Mouse (Mus musculus): ENCODE measurements around the gene Sept8. TPM values are rescaled to one million over a fixed set of nuclear protein-coding genes. Genes with fewer than 3 reads are reported as not detected.
"Not testable (repeated sequence)": the region's sequence is repeated elsewhere in the genome, so short reads cannot be mapped to it uniquely, and the experiment has no call there.

Sept8 gene
- polyA plus RNA-seq, 1 experiment from 2014 or later, result 24.4 TPM

- no peaks in the 10 kb centered on the region for H3K4me1 ChIP-seq (replicated peaks; ENCODE audit: control insufficient read depth, insufficient read depth, low read length)
- WGBS, result 83% methylated on average over 7 of the region's 7 CpGs
- H3K9ac ChIP-seq (ENCODE audit: low read length), result no peak overlapping the region
- H3K4me3 ChIP-seq (ENCODE audit: low read depth, low read length), result no peak overlapping the region
- H3K27ac ChIP-seq (ENCODE audit: low read depth, low read length), result no peak overlapping the region
- no peak for ATAC-seq (replicated peaks; ENCODE audit: low FRiP score)
- no peaks in the 10 kb centered on the region for H3K9me3 ChIP-seq (ENCODE audit: control insufficient read depth, low read length)
- no peaks in the 10 kb centered on the region for H3K36me3 ChIP-seq (ENCODE audit: control insufficient read depth, insufficient read depth, low read length)
- no peaks in the 10 kb centered on the region for H3K27me3 ChIP-seq (ENCODE audit: control insufficient read depth, insufficient read depth, low read length)
- DNase-seq (ENCODE audit: low spot score), result no peak
- no peak overlapping the region for H3K4me2 ChIP-seq (ENCODE audit: low read depth, low read length, severe bottlenecking)
Observed at GRCm38 (mm10) chr11:53543021-53543420, 24.0 kb downstream of the Sept8 start.

GRCm38 (mm10) chr11:53546271-53546670 lies 27.2 kb downstream of the Sept8 start:
- H3K27ac ChIP-seq (ENCODE audit: low read depth, low read length), result no peak overlapping the region
- DNase-seq (ENCODE audit: low spot score), result no peak
- no peak overlapping the region for H3K4me3 ChIP-seq (ENCODE audit: low read depth, low read length)
- H3K4me1 ChIP-seq (replicated peaks; ENCODE audit: control insufficient read depth, insufficient read depth, low read length), result no peaks in the 10 kb centered on the region
- no peak overlapping the region for H3K9ac ChIP-seq (ENCODE audit: low read length)
- H3K4me2 ChIP-seq (ENCODE audit: low read depth, low read length, severe bottlenecking), result no peak overlapping the region
- WGBS, result 71% methylated on average over 6 of the region's 6 CpGs
- no peaks in the 10 kb centered on the region for H3K36me3 ChIP-seq (ENCODE audit: control insufficient read depth, insufficient read depth, low read length)
- no peaks in the 10 kb centered on the region for H3K9me3 ChIP-seq (ENCODE audit: control insufficient read depth, low read length)
- no peak for ATAC-seq (replicated peaks; ENCODE audit: low FRiP score)
- no peaks in the 10 kb centered on the region for H3K27me3 ChIP-seq (ENCODE audit: control insufficient read depth, insufficient read depth, low read length)

GRCm38 (mm10) chr11:53547566-53547965 lies 28.5 kb downstream of the Sept8 start:
- no peak for ATAC-seq (replicated peaks; ENCODE audit: low FRiP score)
- Histone ChIP-seq H3K9me3 (ENCODE audit: control insufficient read depth, low read length) (no peaks in the 10 kb centered on the region), H3K4me3 (ENCODE audit: low read depth, low read length) (no peak overlapping the region), H3K4me2 (ENCODE audit: low read depth, low read length, severe bottlenecking) (no peak overlapping the region), H3K4me1 (replicated peaks; ENCODE audit: control insufficient read depth, insufficient read depth, low read length) (no peaks in the 10 kb centered on the region), H3K27me3 (ENCODE audit: control insufficient read depth, insufficient read depth, low read length) (no peaks in the 10 kb centered on the region), H3K9ac (ENCODE audit: low read length) (no peak overlapping the region), H3K36me3 (ENCODE audit: control insufficient read depth, insufficient read depth, low read length) (no peaks in the 10 kb centered on the region), H3K27ac (ENCODE audit: low read depth, low read length) (no peak overlapping the region)
- no peak for DNase-seq (ENCODE audit: low spot score)
- 93% methylated on average over 6 of the region's 6 CpGs for WGBS

GRCm38 (mm10) chr11:53548036-53548605 lies 29.1 kb downstream of the Sept8 start:
- WGBS, result 94% methylated on average over 19 of the region's 19 CpGs
- Histone ChIP-seq H3K36me3 (ENCODE audit: control insufficient read depth, insufficient read depth, low read length) (no peaks in the 10 kb centered on the region), H3K9ac (ENCODE audit: low read length) (no peak overlapping the region), H3K4me3 (ENCODE audit: low read depth, low read length) (no peak overlapping the region), H3K4me2 (ENCODE audit: low read depth, low read length, severe bottlenecking) (no peak overlapping the region), H3K9me3 (ENCODE audit: control insufficient read depth, low read length) (no peaks in the 10 kb centered on the region), H3K4me1 (replicated peaks; ENCODE audit: control insufficient read depth, insufficient read depth, low read length) (no peaks in the 10 kb centered on the region), H3K27me3 (ENCODE audit: control insufficient read depth, insufficient read depth, low read length) (no peaks in the 10 kb centered on the region), H3K27ac (ENCODE audit: low read depth, low read length) (no peak overlapping the region)
- ATAC-seq (replicated peaks; ENCODE audit: low FRiP score) (no peak), DNase-seq (ENCODE audit: low spot score) (no peak)

- Histone ChIP-seq H3K36me3 (ENCODE audit: control insufficient read depth, insufficient read depth, low read length) (no peaks in the 10 kb centered on the region), H3K9ac (ENCODE audit: low read length) (no peak overlapping the region), H3K4me3 (ENCODE audit: low read depth, low read length) (no peak overlapping the region), H3K27me3 (ENCODE audit: control insufficient read depth, insufficient read depth, low read length) (no peaks in the 10 kb centered on the region), H3K4me1 (replicated peaks; ENCODE audit: control insufficient read depth, insufficient read depth, low read length) (no peaks in the 10 kb centered on the region), H3K9me3 (ENCODE audit: control insufficient read depth, low read length) (no peaks in the 10 kb centered on the region), H3K4me2 (ENCODE audit: low read depth, low read length, severe bottlenecking) (no peak overlapping the region), H3K27ac (ENCODE audit: low read depth, low read length) (no peak overlapping the region)
- DNase-seq (ENCODE audit: low spot score) (no peak), ATAC-seq (replicated peaks; ENCODE audit: low FRiP score) (no peak)
- WGBS, result 87% methylated on average over 1 of the region's 1 CpGs
Observed at GRCm38 (mm10) chr11:53550714-53551113, 31.7 kb downstream of the Sept8 start.

- H3K4me1 ChIP-seq (replicated peaks; ENCODE audit: control insufficient read depth, insufficient read depth, low read length), result no peaks in the 10 kb centered on the region
- no peak for ATAC-seq (replicated peaks; ENCODE audit: low FRiP score)
- no peak for DNase-seq (ENCODE audit: low spot score)
- H3K9ac ChIP-seq (ENCODE audit: low read length), result no peak overlapping the region
- no peak overlapping the region for H3K27ac ChIP-seq (ENCODE audit: low read depth, low read length)
- no peaks in the 10 kb centered on the region for H3K27me3 ChIP-seq (ENCODE audit: control insufficient read depth, insufficient read depth, low read length)
- H3K9me3 ChIP-seq (ENCODE audit: control insufficient read depth, low read length), result no peaks in the 10 kb centered on the region
- H3K36me3 ChIP-seq (ENCODE audit: control insufficient read depth, insufficient read depth, low read length), result no peaks in the 10 kb centered on the region
- WGBS, result 80% methylated on average over 12 of the region's 12 CpGs
- no peak overlapping the region for H3K4me2 ChIP-seq (ENCODE audit: low read depth, low read length, severe bottlenecking)
- no peak overlapping the region for H3K4me3 ChIP-seq (ENCODE audit: low read depth, low read length)
Observed at GRCm38 (mm10) chr11:53551754-53552153, 32.7 kb downstream of the Sept8 start.

GRCm38 (mm10) chr11:53556529-53556928 lies 37.5 kb downstream of the Sept8 start:
- not testable (repeated sequence) for ATAC-seq (replicated peaks; ENCODE audit: low FRiP score); DNase-seq (ENCODE audit: low spot score); H3K4me2 ChIP-seq (ENCODE audit: low read depth, low read length, severe bottlenecking); H3K9ac ChIP-seq (ENCODE audit: low read length); H3K4me1 ChIP-seq (replicated peaks; ENCODE audit: control insufficient read depth, insufficient read depth, low read length); H3K9me3 ChIP-seq (ENCODE audit: control insufficient read depth, low read length); H3K36me3 ChIP-seq (ENCODE audit: control insufficient read depth, insufficient read depth, low read length); H3K27me3 ChIP-seq (ENCODE audit: control insufficient read depth, insufficient read depth, low read length); H3K27ac ChIP-seq (ENCODE audit: low read depth, low read length); H3K4me3 ChIP-seq (ENCODE audit: low read depth, low read length)
- WGBS, result 95% methylated on average over 9 of the region's 20 CpGs

- 94% methylated on average over 1 of the region's 3 CpGs for WGBS
- not testable (repeated sequence) for H3K27me3 ChIP-seq (ENCODE audit: control insufficient read depth, insufficient read depth, low read length); H3K4me2 ChIP-seq (ENCODE audit: low read depth, low read length, severe bottlenecking); H3K4me3 ChIP-seq (ENCODE audit: low read depth, low read length); H3K36me3 ChIP-seq (ENCODE audit: control insufficient read depth, insufficient read depth, low read length); ATAC-seq (replicated peaks; ENCODE audit: low FRiP score); H3K27ac ChIP-seq (ENCODE audit: low read depth, low read length); H3K9ac ChIP-seq (ENCODE audit: low read length); H3K4me1 ChIP-seq (replicated peaks; ENCODE audit: control insufficient read depth, insufficient read depth, low read length); H3K9me3 ChIP-seq (ENCODE audit: control insufficient read depth, low read length); DNase-seq (ENCODE audit: low spot score)
Observed at GRCm38 (mm10) chr11:53557992-53558391, 38.9 kb downstream of the Sept8 start.

GRCm38 (mm10) chr11:53559980-53560379 lies 40.9 kb downstream of the Sept8 start:
- not testable (repeated sequence) for ATAC-seq (replicated peaks; ENCODE audit: low FRiP score); DNase-seq (ENCODE audit: low spot score); H3K4me2 ChIP-seq (ENCODE audit: low read depth, low read length, severe bottlenecking); H3K9me3 ChIP-seq (ENCODE audit: control insufficient read depth, low read length); H3K27ac ChIP-seq (ENCODE audit: low read depth, low read length); H3K9ac ChIP-seq (ENCODE audit: low read length); H3K4me3 ChIP-seq (ENCODE audit: low read depth, low read length); H3K36me3 ChIP-seq (ENCODE audit: control insufficient read depth, insufficient read depth, low read length); H3K27me3 ChIP-seq (ENCODE audit: control insufficient read depth, insufficient read depth, low read length); H3K4me1 ChIP-seq (replicated peaks; ENCODE audit: control insufficient read depth, insufficient read depth, low read length)
- 97% methylated on average over 1 of the region's 3 CpGs for WGBS
